Mouse (Mus musculus): Measurements from ENCODE around the gene Astn2.

GRCm38 (mm10) chr4:66330600-66331285, 73.7 kb downstream of the Astn2 start:
- TF ChIP-seq CTCF (IDR thresholded peaks at IDR 0.05; ENCODE audit: borderline replicate concordance, control insufficient read depth, extremely low read depth, insufficient read depth, low read length, poor library complexity) (no peak), POLR2A (IDR thresholded peaks at IDR 0.05; ENCODE audit: control insufficient read depth, extremely low read depth, insufficient read depth, low read length, poor library complexity) (no peak)
